Mouse (Mus musculus) lung, embryonic 15.5 days (tissue): ENCODE results near the gene Pigl. TPM values are rescaled to one million over a fixed set of nuclear protein-coding genes. Genes with fewer than 3 reads are reported as not detected.
"Not testable (repeated sequence)": the region's sequence is repeated elsewhere in the genome, so short reads cannot be mapped to it uniquely, and the experiment has no call there.

ENCODE experiments used
- ATAC-seq: fragments of 200-750 bp; cut with Nextera tagmentation; 2 replicates; pipeline ENCODE4 v1.8.0; 2017; ENCODE audit warnings: moderate number of reproducible peaks, borderline replicate concordance; ENCODE audit not compliant: low FRiP score, low TSS enrichment; ENCODE audit errors: extremely low read depth
- H3K27ac ChIP-seq: fragments of 300-500 bp; sonication (generic); 2 replicates; pipeline ENCODE4 v1.5.1; 2015; ENCODE audit warnings: moderate library complexity, mild to moderate bottlenecking, inconsistent platforms
- H3K27me3 ChIP-seq: fragments of 300-500 bp; sonication (generic); 2 replicates; pipeline ENCODE4 v1.6.1; 2015; ENCODE audit warnings: inconsistent platforms
- H3K36me3 ChIP-seq: fragments of 300-500 bp; sonication (generic); 2 replicates; pipeline ENCODE4 v1.6.1; 2015; ENCODE audit warnings: inconsistent platforms
- H3K4me1 ChIP-seq: fragments of 300-500 bp; sonication (generic); 2 replicates; pipeline ENCODE4 v1.6.1; 2015; ENCODE audit warnings: inconsistent platforms
- H3K4me2 ChIP-seq: fragments of 300-500 bp; sonication (generic); 2 replicates; pipeline ENCODE4 v1.6.1; 2015; ENCODE audit warnings: inconsistent platforms, mild to moderate bottlenecking, moderate library complexity
- H3K4me3 ChIP-seq: fragments of 300-500 bp; sonication (generic); 2 replicates; pipeline ENCODE4 v1.5.1; 2015; ENCODE audit warnings: mild to moderate bottlenecking, inconsistent platforms
- H3K9ac ChIP-seq: fragments of 300-500 bp; sonication (generic); 2 replicates; pipeline ENCODE4 v1.6.1; 2015; ENCODE audit warnings: inconsistent platforms
- H3K9me3 ChIP-seq: fragments of 300-500 bp; sonication (generic); 2 replicates; pipeline ENCODE4 v1.6.1; 2016; ENCODE audit warnings: inconsistent platforms
- whole genome bisulfite sequencing: fragments of 180-500 bp; shearing (Covaris S2); methylation state at CpG from one replicate; pipeline ENCODE4 v1.1.7; 2015; 5-methylcytosine and 5-hydroxymethylcytosine counted together
- polyA plus RNA-seq: library from polyadenylated mRNA; unstranded; fragments of >200 nt; fragmentation: Nextera tagmentation; extraction: Ambion mirVana; gene quantifications from 2 replicates; pipeline ENCODE4 v1.2.1, GENCODE M21; 2015

Gene Pigl
- polyA plus RNA-seq, 1 experiment from 2014 or later, result 9.0 TPM

DNA sequence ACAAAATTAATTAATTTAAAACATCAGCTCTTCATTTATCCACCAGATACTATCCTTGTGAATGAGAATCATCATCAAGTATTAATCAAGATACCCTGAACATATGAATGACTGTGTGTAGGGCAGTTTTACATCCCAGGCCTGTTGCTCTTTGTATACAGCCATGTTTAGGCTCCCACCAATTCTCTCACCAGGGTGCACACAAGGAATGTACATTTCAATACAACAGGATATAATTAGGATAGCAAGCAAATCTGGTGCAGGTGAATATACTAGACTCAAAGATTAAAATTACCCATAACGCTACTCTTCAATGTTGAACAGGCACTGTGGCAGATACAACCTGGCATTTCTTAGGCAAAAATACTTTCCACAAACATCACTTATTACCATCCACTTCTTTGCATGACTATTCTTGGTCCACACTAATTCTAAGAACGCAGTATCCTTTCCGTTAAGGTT, 2.2 kb upstream of the Pigl start:
- H3K27me3 ChIP-seq, result no peaks in the 10 kb centered on the region
- H3K9me3 ChIP-seq, result no peaks in the 10 kb centered on the region
- H3K4me2 ChIP-seq, result peak overlapping the region; percentile 78
- no peak overlapping the region for H3K27ac ChIP-seq
- peak overlapping the region; percentile 99 for H3K9ac ChIP-seq
- 2% methylated on average over 3 of the region's 3 CpGs for WGBS
- no peak for ATAC-seq
- H3K4me1 ChIP-seq, result peaks cover 10% of the 10 kb centered on the region
- peak overlapping the region; percentile 90 for H3K4me3 ChIP-seq
- no peaks in the 10 kb centered on the region; the same call in 1 of the 2 replicates for H3K36me3 ChIP-seq

GRCm38 (mm10) chr11:62456483-62457172, 1.6 kb upstream of the Pigl start:
- H3K36me3 ChIP-seq, result no peaks in the 10 kb centered on the region; the same call in 1 of the 2 replicates
- H3K9me3 ChIP-seq, result no peaks in the 10 kb centered on the region
- H3K27me3 ChIP-seq, result no peaks in the 10 kb centered on the region
- H3K9ac ChIP-seq, result peak overlapping the region; percentile 99
- peak overlapping the region; percentile 90 for H3K4me3 ChIP-seq
- ATAC-seq, result peak; percentile 76
- H3K4me1 ChIP-seq, result peaks cover 10% of the 10 kb centered on the region
- peak overlapping the region; percentile 98 for H3K27ac ChIP-seq
- 1% methylated on average over 42 of the region's 42 CpGs for WGBS
- peak overlapping the region; percentile 78 for H3K4me2 ChIP-seq

DNA sequence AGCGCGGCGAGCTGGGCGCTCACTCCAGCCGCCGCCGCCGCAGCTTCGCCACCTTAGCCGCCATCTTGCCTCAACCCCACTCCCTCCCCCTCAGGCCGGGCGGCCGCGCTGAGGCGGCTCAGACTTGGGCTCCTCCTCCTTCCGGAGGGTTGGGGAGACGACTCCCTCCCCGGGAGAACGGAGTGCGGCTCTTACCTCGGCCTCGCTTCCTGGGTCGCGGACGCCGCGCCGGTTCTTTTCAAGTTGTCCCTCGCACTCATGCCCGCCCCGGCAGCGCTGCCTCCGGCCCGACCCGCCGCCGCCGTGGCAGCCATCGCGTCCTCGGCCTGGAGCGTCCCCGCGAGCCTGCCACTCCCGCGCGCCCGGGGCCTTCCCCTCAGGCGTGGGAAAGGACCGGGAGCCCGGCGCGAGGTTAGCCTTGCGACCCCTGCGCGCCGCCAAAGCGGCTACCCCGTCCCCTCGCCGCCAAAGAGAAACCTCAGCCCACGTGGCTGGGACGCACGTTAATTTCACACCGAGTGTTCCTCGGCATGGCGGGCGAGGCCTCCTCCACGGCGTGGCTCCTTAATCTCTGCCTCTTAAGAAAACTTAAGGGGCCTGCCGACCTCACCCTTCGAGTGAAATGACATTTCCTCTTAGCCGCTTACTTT, 894 bp upstream of the Pigl start:
- Histone ChIP-seq H3K9me3 (no peaks in the 10 kb centered on the region), H3K9ac (peak overlapping the region; percentile 99), H3K4me3 (peak overlapping the region; percentile 90), H3K27ac (peak overlapping the region; percentile 98), H3K36me3 (no peaks in the 10 kb centered on the region; the same call in 1 of the 2 replicates), H3K4me1 (peaks cover 10% of the 10 kb centered on the region), H3K4me2 (peak overlapping the region; percentile 78), H3K27me3 (no peaks in the 10 kb centered on the region)
- peak; percentile 94 for ATAC-seq
- under 1% methylated on average over 69 of the region's 73 CpGs for WGBS

DNA sequence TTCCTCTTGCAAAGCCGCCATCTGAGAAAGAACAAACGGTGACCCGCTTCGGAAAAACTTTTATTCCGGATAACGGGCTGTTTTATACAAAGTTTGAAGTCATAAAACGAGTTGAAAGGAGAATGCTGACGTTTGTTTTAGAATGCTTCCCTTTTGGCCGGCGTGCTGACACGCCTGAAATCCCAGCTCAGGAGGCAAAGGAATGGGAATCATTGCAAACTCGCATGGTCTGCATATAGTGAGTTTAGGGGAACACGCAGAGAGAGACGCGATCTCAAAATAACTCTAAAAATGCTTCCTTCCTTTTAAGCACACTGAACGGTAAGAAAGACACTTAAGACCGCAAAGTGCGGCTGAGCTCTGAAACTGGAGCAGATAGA, 379 bp upstream of the Pigl start:
- WGBS, result under 1% methylated on average over 18 of the region's 18 CpGs
- H3K9me3 ChIP-seq, result no peaks in the 10 kb centered on the region
- H3K27me3 ChIP-seq, result no peaks in the 10 kb centered on the region
- ATAC-seq, result no peak
- peak overlapping the region; percentile 98 for H3K27ac ChIP-seq
- peak overlapping the region; percentile 78 for H3K4me2 ChIP-seq
- no peaks in the 10 kb centered on the region; the same call in 1 of the 2 replicates for H3K36me3 ChIP-seq
- H3K4me1 ChIP-seq, result peaks cover 10% of the 10 kb centered on the region
- H3K4me3 ChIP-seq, result peak overlapping the region; percentile 90
- H3K9ac ChIP-seq, result peak overlapping the region; percentile 99

DNA sequence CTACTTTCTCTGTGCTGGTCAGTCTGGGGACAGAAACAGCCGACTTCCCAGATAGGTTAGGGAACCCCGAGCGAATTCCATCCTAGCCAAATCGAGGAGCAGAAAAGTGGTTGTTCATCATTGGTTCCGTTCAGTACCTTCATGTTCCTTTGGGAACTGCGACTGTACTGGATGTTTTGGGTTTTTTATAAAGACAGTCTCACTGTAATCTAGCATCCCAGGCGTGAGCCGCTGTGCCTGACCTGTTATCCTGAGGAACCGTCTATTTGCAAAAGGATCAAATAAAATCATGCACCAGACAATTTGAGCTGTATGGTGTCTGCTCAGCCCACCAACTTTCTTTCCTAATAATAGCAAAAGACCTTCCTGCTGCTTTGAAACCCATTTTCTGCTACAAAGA, 520 bp downstream of the Pigl start:
- Histone ChIP-seq H3K9me3 (no peaks in the 10 kb centered on the region), H3K4me1 (peaks cover 10% of the 10 kb centered on the region), H3K4me3 (peak overlapping the region; percentile 90), H3K36me3 (no peaks in the 10 kb centered on the region; the same call in 1 of the 2 replicates), H3K9ac (peak overlapping the region; percentile 99), H3K27me3 (no peaks in the 10 kb centered on the region), H3K27ac (peak overlapping the region; percentile 98), H3K4me2 (peak overlapping the region; percentile 78)
- no peak for ATAC-seq
- 1% methylated on average over 9 of the region's 9 CpGs for WGBS

- not testable (repeated sequence) for H3K4me3 ChIP-seq, H3K36me3 ChIP-seq, H3K9ac ChIP-seq, H3K27ac ChIP-seq, ATAC-seq, H3K9me3 ChIP-seq, H3K27me3 ChIP-seq, H3K4me2 ChIP-seq, H3K4me1 ChIP-seq
- 84% methylated on average over 1 of the region's 1 CpGs for WGBS
Observed at GRCm38 (mm10) chr11:62462529-62462928, 4.3 kb downstream of the Pigl start.

GRCm38 (mm10) chr11:62463225-62463915, 5.1 kb downstream of the Pigl start:
- WGBS, result 96% methylated on average over 2 of the region's 2 CpGs
- ATAC-seq, result no peak

DNA sequence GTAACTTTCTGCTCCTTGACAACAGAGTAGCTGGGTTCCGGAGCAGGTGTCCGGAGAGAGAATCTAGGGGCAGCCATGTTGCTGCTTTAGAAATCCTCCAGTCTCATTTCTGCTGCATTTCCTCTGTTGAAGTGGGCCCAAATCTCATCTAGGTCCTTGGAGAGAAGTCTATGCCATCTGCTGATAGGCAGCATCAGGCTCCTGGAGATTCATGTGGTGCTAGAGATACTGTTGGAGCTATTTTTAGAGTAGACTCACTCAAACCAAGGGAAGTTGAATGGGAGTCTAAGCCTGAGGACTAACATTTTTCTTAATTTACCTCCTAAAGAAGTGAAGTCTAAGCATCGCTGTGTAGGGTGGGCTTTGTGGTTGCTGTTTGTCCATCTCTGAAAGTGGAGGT, 6.4 kb downstream of the Pigl start:
- WGBS, result 93% methylated on average over 3 of the region's 3 CpGs
- no peak for ATAC-seq
- Histone ChIP-seq H3K4me2 (no peak overlapping the region), H3K4me1 (no peaks in the 10 kb centered on the region), H3K9ac (no peak overlapping the region), H3K27me3 (no peaks in the 10 kb centered on the region), H3K27ac (no peak overlapping the region), H3K36me3 (no peaks in the 10 kb centered on the region), H3K4me3 (no peak overlapping the region), H3K9me3 (no peaks in the 10 kb centered on the region)

More at GRCm38 (mm10) chr11:62463225-62463915, 5.1 kb downstream of the Pigl start:
- Histone ChIP-seq H3K27ac (no peak overlapping the region), H3K36me3 (no peaks in the 10 kb centered on the region), H3K4me1 (peaks cover 4% of the 10 kb centered on the region; the same call in 1 of the 2 replicates), H3K4me3 (no peak overlapping the region), H3K9me3 (no peaks in the 10 kb centered on the region), H3K9ac (no peak overlapping the region), H3K27me3 (no peaks in the 10 kb centered on the region), H3K4me2 (no peak overlapping the region)

DNA sequence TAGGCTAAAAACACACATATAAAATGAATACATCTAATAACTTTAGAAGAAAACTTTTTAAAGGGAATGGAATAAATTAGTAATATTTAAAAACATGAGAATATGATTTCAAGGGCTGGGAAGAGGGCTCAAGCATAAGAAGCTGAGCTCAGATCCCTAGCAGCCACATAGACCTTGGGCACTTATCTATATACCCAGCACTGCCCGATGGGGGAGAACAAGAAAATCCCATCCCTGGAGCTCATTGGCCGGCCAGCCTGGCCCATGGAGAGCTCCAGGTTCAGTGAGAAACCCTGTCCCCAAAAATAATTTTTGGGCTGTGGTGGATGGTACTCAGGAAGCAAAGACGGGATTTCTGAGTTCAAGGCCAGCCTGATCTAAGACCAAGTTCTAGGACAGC, 7.6 kb downstream of the Pigl start:
- H3K27me3 ChIP-seq, result no peaks in the 10 kb centered on the region
- H3K4me2 ChIP-seq, result no peak overlapping the region
- H3K27ac ChIP-seq, result no peak overlapping the region
- H3K36me3 ChIP-seq, result no peaks in the 10 kb centered on the region
- no peaks in the 10 kb centered on the region for H3K9me3 ChIP-seq
- H3K4me1 ChIP-seq, result no peaks in the 10 kb centered on the region
- ATAC-seq, result no peak
- WGBS, result 81% methylated on average over 3 of the region's 3 CpGs
- H3K4me3 ChIP-seq, result no peak overlapping the region
- no peak overlapping the region for H3K9ac ChIP-seq

DNA sequence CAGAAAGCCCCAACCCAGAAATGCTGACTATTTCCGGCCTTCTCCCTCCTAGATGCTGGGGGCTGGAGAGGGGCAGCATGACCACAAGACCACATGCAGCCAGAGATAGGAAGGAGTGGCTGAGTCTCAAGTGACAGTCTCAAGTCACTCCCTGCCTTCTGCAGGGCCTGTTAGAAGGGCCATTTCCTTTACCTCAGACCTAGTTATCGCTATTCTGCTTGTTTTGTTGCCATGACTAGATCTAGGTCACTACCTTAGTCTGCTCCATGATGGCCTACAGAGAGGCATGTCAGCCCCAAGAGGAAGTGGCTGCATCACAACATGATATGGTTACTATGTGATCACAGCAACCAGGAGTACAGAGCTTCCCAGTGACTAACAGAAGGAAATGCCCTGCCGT, 8.3 kb downstream of the Pigl start:
- Histone ChIP-seq H3K27me3 (no peaks in the 10 kb centered on the region), H3K36me3 (no peaks in the 10 kb centered on the region), H3K9me3 (no peaks in the 10 kb centered on the region), H3K4me2 (no peak overlapping the region), H3K4me3 (no peak overlapping the region), H3K4me1 (no peaks in the 10 kb centered on the region), H3K27ac (no peak overlapping the region), H3K9ac (no peak overlapping the region)
- ATAC-seq, result no peak
- 86% methylated on average over 3 of the region's 3 CpGs for WGBS

DNA sequence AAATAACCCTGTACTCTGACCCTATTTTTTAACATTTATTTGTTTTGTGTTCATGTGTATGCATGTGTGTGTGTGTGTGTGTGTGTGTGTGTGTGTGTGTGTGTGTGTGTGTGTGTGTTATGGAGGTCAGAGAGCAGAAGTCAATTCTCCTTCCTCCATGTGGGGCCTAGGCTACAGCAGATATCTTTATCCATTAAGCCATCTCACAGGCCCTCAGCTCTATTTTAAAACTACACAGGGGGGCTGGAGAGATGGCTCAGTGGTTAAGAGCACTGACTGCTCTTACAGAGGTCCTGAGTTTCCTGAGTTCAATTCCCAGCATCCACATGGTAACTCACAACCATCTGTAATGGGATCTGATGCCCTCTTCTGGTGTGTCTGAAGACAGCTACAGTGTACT, 9.0 kb downstream of the Pigl start:
- not testable (repeated sequence) for H3K9ac ChIP-seq, H3K27ac ChIP-seq, H3K4me1 ChIP-seq, H3K36me3 ChIP-seq, H3K4me2 ChIP-seq, H3K27me3 ChIP-seq, H3K4me3 ChIP-seq, H3K9me3 ChIP-seq, ATAC-seq

- WGBS, result 94% methylated on average over 6 of the region's 6 CpGs
- Histone ChIP-seq H3K9me3 (no peaks in the 10 kb centered on the region), H3K27me3 (no peaks in the 10 kb centered on the region), H3K4me1 (no peaks in the 10 kb centered on the region), H3K36me3 (no peaks in the 10 kb centered on the region), H3K4me3 (no peak overlapping the region), H3K4me2 (no peak overlapping the region), H3K9ac (no peak overlapping the region), H3K27ac (no peak overlapping the region)
- ATAC-seq, result no peak
Observed at GRCm38 (mm10) chr11:62470451-62470850, 12.2 kb downstream of the Pigl start.
